Mouse (Mus musculus) gastrocnemius, postnatal 36 days (tissue): Measurements from ENCODE around the gene Sh2d1a. TPM values are rescaled to one million over a fixed set of nuclear protein-coding genes. Genes with fewer than 3 reads are reported as not detected.

Source experiments
- DNase-seq, 2 experiments: peaks; one replicate each; pipeline ENCODE4 v3.0.0; 2022
- intact Hi-C: fragments of 180-260 bp; cut with DNase I; formaldehyde crosslinking; loops from one replicate; pipeline ENCODE4 v1.15.1; 2025
- long read RNA-seq, 2 experiments: library from polyadenylated mRNA; stranded (forward); transcript quantifications; one replicate each; pipeline ENCODE4 v2.0.0; 2021
- total RNA-seq, 2 experiments: library from RNA; stranded (reverse); gene quantifications; 2 replicates each; pipeline ENCODE4 v1.2.3; 2021

Sh2d1a gene
- under 1 TPM in 1 of 2 experiments, not detected in 1; 0.87 TPM for total RNA-seq
- long read RNA-seq, experiment 1 = 0 reads
- long read RNA-seq, experiment 2 = 0 reads

- no peak for DNase-seq
These were observed at the start of gene Sh2d1a for GRCm38 (mm10) chrX:42502291-42503043. TSS of gene Sh2d1a (plus strand) at chrX:42502453.

GRCm38 (mm10) chrX:42453001-42453400 is 49.3 kb upstream of the Sh2d1a start:
- no peak for DNase-seq
- intact Hi-C loops = no loop called here

More at GRCm38 (mm10) chrX:42502291-42503043, at the start of gene Sh2d1a:
- intact Hi-C loops = no loop called here

GRCm38 (mm10) chrX:42454533-42454932 is 47.7 kb upstream of the Sh2d1a start:
- intact Hi-C loops = no loop called here
- no peak for DNase-seq

- intact Hi-C loops = no loop called here
- no peak for DNase-seq
These were observed 12.8 kb upstream of the Sh2d1a start, which contains the start of gene Tex13c2 for GRCm38 (mm10) chrX:42489446-42489845. TSS of gene Tex13c2 (plus strand) at chrX:42489691.

GRCm38 (mm10) chrX:42490336-42490735 is 11.9 kb upstream of the Sh2d1a start:
- DNase-seq = no peak
- intact Hi-C loops = no loop called here

GRCm38 (mm10) chrX:42500538-42500937 is 1.7 kb upstream of the Sh2d1a start:
- no peak for DNase-seq
- intact Hi-C loops = no loop called here

GRCm38 (mm10) chrX:42511105-42511504 is 8.9 kb downstream of the Sh2d1a start:
- intact Hi-C loops = no loop called here
- no peak for DNase-seq

- intact Hi-C loops = no loop called here
- DNase-seq = no peak
These were observed 10.3 kb downstream of the Sh2d1a start for GRCm38 (mm10) chrX:42512567-42512966.

- intact Hi-C loops = no loop called here
- no peak for DNase-seq
These were observed 20.6 kb downstream of the Sh2d1a start for GRCm38 (mm10) chrX:42522868-42523267.

- intact Hi-C loops = no loop called here
These were observed 28.4 kb downstream of the Sh2d1a start for GRCm38 (mm10) chrX:42530703-42531102.

GRCm38 (mm10) chrX:42540030-42540755 is 37.9 kb downstream of the Sh2d1a start:
- intact Hi-C loops = no loop called here
- no peak for DNase-seq

More at GRCm38 (mm10) chrX:42530703-42531102, 28.4 kb downstream of the Sh2d1a start:
- DNase-seq = no peak

GRCm38 (mm10) chrX:42540756-42541053 is 38.5 kb downstream of the Sh2d1a start:
- intact Hi-C loops = no loop called here
- DNase-seq = peak; percentile 22 to 48

- intact Hi-C loops = no loop called here
- DNase-seq = no peak
These were observed 42.8 kb downstream of the Sh2d1a start for GRCm38 (mm10) chrX:42545076-42545475.

- DNase-seq = no peak
- intact Hi-C loops = no loop called here
These were observed 46.3 kb downstream of the Sh2d1a start for GRCm38 (mm10) chrX:42548513-42548912.

GRCm38 (mm10) chrX:42557284-42557683 is 55.0 kb downstream of the Sh2d1a start:
- intact Hi-C loops = no loop called here
- no peak for DNase-seq

GRCm38 (mm10) chrX:42558683-42559082 is 56.4 kb downstream of the Sh2d1a start:
- DNase-seq = no peak
- intact Hi-C loops = no loop called here

Other genes starting within 250 kb of the Sh2d1a start
- gene Tex13c2, start 12.8 kb upstream of the Sh2d1a start, total RNA-seq = not detected